Mouse (Mus musculus) layer of hippocampus, adult 18-20 months (tissue): ENCODE measurements around the gene Olfr133. TPM values are rescaled to one million over a fixed set of nuclear protein-coding genes. Genes with fewer than 3 reads are reported as not detected.
"Not testable (repeated sequence)": the region's sequence is repeated elsewhere in the genome, so short reads cannot be mapped to it uniquely, and the experiment has no call there.

Source experiments
- DNase-seq, 2 experiments: peaks; one replicate each; pipeline ENCODE4 v3.0.0; 2022; ENCODE audit warnings: low spot score in 2 of 2
- long read RNA-seq: library from polyadenylated mRNA; stranded (forward); transcript quantifications from one replicate; pipeline ENCODE4 v2.0.0, GENCODE M21; 2021
- total RNA-seq, 2 experiments: library from RNA; stranded (reverse); gene quantifications; 2 replicates each; pipeline ENCODE4 v1.2.3; 2021

Olfr133 gene
- not detected for total RNA-seq
- long read RNA-seq, result 0 reads

GRCm38 (mm10) chr17:38144981-38145380 lies at the start of gene Olfr133:
TSS of gene Olfr133 (plus strand) at chr17:38145281.
- DNase-seq, result no peak

GRCm38 (mm10) chr17:38124199-38124598 lies 20.9 kb upstream of the Olfr133 start:
- DNase-seq, result not testable (repeated sequence)

GRCm38 (mm10) chr17:38125371-38125770 lies 19.7 kb upstream of the Olfr133 start:
- not testable (repeated sequence) for DNase-seq

- DNase-seq, result no peak
These were observed 10.7 kb upstream of the Olfr133 start, which contains the start of gene Olfr132 for GRCm38 (mm10) chr17:38134426-38134825. TSS of gene Olfr132 (minus strand) at chr17:38134526.

GRCm38 (mm10) chr17:38171088-38171487 lies 26.0 kb downstream of the Olfr133 start, which contains the start of gene Olfr134:
TSS of gene Olfr134 (plus strand) at chr17:38171388.
- DNase-seq, result no peak

Other genes with a start within 250 kb of the Olfr133 start
- not detected for gene Olfr127, start 244.8 kb upstream of the Olfr133 start, total RNA-seq
- not detected for gene Olfr128, start 224.7 kb upstream of the Olfr133 start, total RNA-seq
- not detected for gene Olfr761, start 192.2 kb upstream of the Olfr133 start, total RNA-seq
- gene Olfr129, start 85.2 kb upstream of the Olfr133 start, total RNA-seq, result not detected
- not detected for gene Olfr130, start 81.4 kb upstream of the Olfr133 start, total RNA-seq
- gene Olfr131, start 56.6 kb upstream of the Olfr133 start, total RNA-seq, result not detected
- gene Olfr132, start 10.8 kb upstream of the Olfr133 start, total RNA-seq, result not detected
- not detected for gene Olfr134, start 26.1 kb downstream of the Olfr133 start, total RNA-seq
- gene Olfr135, start 59.1 kb downstream of the Olfr133 start, total RNA-seq, result not detected
- not detected for gene Olfr138, start 115.8 kb downstream of the Olfr133 start, total RNA-seq
- not detected for gene Olfr137, start 162.3 kb downstream of the Olfr133 start, total RNA-seq
- gene Olfr136, start 184.6 kb downstream of the Olfr133 start, total RNA-seq, result not detected